Mouse (Mus musculus) T-helper 2 cell (primary cell): ENCODE results near the gene 1700013H16Rik.
"Not testable (repeated sequence)": the region's sequence is repeated elsewhere in the genome, so short reads cannot be mapped to it uniquely, and the experiment has no call there.

Experiments
- in situ Hi-C: fragments of 300-600 bp; cut with MboI, MseI; formaldehyde crosslinking; loops from one replicate; pipeline ENCODE4 v1.15.1; 2025; ENCODE audit warnings: high pct_unique_total_duplicates

1700013H16Rik gene

DNA sequence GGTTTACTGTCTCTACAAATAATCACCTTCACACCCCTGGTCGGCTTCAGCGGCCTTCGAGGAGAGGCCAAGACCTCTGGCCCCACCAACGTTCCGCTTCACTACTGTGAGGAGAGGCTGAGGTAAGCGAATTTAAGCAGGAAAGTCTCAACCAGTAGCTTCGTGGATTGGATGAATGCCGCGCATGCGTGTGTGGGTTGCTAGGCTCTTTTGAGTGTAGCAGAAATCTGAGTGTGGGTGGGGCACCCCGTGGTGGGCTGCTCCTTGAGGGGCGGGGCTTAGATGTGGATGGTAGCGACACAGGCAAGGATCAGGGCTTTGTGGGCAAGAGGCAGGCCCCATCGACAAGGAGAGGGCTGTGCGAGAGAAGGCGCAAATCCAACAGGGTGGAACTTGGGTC lies at the start of gene 1700013H16Rik:
1700013H16Rik (minus strand) TSS at position 96 of the 400 bp plus-strand sequence.
- in situ Hi-C loops: no loop called here

DNA sequence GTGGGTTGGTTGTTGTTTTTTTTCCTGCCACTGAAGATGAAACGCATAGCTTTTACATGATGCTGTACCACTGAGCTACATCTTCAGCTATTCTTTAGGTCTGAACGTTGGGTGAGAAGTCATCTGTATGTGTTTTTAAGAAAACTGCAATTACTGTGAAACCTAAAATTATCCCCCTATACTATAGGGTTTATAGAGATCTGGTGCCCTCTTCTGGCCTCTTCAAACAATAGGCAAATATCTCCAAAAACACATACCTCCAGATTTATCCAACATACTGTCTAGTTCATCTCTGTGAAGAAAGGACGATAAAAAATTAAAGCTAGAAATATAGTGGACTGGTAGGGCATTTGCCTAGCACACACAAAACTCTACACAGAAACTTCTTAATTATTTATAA lies 41.4 kb upstream of the 1700013H16Rik start:
- in situ Hi-C loops: no loop called here

GRCm38 (mm10) chrX:53797519-53797918 lies 39.9 kb upstream of the 1700013H16Rik start, which contains the start of gene Xlr:
Gene Xlr, minus strand, starts transcription at chrX:53797706.
- in situ Hi-C loops: not testable (repeated sequence)

GRCm38 (mm10) chrX:53776276-53776675 lies 18.6 kb upstream of the 1700013H16Rik start, which contains the start of gene Zfp36l3:
Gene Zfp36l3, minus strand, starts transcription at chrX:53776394.
- in situ Hi-C loops: no loop called here

DNA sequence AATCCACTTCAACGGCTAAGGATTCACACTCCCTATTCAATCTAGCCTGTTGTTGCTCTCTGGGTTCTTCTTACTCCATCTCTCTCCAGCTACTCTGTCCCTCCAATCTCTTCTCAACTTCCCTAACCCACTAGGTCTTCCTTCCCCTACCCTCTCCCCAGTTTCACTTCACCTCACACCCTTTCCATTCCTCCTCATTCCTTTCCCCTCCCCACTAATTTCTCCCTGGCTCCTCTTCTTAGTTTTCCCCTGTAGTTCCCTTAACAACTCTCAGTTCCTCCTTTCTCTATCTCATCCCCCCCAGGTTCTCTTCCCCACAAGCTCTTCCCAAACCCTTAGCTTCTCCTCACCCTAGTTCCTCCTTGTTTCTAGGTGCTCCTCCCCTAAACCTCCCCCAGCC lies 4.8 kb downstream of the 1700013H16Rik start:
- in situ Hi-C loops: no loop called here

DNA sequence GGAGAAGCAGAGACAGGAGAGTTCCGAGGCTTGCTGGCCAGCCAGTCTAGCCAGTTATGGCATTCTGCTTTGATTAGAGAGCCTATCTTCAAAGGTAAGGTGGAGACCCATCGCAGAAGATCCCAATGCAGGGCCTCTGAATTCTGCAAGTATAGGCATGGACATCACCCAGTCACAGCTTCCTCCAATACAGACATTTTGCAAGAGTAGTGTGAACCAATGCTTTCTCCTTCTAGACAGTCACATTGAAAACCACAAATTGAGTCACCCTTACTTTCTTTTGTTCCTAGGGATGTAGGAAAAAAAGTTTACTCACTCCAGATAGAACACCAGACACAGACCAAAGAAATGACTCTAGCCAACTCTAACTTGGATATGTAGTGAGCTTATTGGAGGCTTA lies 28.7 kb downstream of the 1700013H16Rik start:
- in situ Hi-C loops: no loop called here

DNA sequence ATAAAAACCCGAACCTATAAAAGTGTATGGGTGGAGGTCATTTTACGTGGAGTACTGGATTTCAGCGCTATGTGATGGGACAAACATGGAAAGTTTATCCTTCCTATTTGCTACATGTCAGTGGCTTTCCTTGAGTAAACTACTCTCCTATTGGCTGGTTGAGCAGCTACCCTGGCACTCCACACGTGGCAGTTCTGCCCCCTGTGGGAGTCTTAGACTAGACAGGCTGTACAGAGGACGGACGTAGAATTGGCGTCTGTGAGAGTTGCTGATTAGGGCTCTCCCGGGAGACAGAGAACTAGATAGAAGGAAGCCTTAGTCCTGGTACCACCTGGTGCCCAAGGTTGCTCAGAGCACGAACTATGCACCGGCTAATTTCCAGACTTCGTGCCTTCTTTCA lies 33.0 kb downstream of the 1700013H16Rik start, which contains the start of gene 4930502E18Rik:
4930502E18Rik (plus strand) TSS at position 231 of the 400 bp plus-strand sequence.
- in situ Hi-C loops: no loop called here

DNA sequence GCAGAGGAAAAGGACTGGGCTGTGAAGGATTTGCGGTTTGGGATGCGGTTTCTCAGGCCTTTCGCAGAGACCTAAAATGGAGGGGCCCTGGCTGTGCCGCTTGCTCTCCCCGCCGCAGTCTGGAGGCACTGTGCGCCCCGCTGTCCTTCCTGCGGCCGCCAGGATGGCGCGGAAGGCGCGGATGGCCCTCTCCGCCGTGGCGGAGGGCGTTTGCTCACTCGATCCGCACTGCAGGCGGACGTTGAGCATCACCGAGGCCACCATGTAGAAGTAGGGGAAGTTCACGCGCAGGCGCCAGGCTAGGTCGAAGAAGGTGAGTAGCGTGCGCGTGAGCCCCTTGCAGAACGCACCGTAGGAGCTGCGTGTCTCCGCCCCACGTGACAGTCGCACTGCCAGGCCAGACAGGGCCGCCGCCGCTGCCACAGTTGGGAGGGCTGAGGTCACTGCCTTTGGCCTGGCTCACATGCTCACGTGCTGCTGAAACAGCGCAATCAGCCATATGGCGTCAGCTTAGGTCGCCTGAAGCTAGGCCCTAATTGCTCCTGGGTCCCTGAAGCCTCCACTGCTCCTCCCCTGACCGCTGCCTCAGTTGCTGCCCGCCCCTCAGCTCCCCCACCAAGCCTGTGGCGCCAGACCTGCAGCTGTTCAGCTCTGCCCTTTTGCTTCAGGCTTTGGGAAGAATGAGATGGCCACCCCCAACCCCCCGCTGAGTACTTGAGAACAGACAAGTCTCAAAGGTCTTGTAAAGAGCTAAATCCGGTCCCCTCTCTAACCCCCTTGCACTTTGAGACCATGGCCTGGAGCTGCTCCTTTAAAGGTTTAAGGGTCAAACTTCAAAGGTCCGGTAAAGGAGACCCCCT lies 41.1 kb downstream of the 1700013H16Rik start:
- in situ Hi-C loops: no loop called here

DNA sequence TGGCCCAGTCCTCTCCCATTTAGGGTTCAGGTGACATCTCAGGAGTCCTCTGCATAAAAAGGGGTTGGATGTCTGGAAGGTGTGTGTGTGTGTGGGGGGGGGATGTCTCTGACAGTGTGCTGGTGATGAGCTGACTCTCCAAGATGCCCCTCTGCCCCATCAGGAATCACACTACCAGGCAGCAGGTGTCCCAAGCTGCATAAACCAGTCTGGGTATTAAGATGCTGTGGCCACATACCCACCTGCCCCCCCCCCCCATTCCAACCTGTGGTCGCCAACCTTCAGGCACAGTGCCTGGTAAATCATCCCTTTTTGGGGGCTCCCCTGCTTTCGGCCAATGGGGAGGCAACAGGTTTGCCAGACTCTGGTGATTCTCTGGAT lies 41.7 kb downstream of the 1700013H16Rik start:
- in situ Hi-C loops: no loop called here

GRCm38 (mm10) chrX:53702673-53703072 lies 55.0 kb downstream of the 1700013H16Rik start:
- in situ Hi-C loops: no loop called here

- in situ Hi-C loops: no loop called here
Measured at GRCm38 (mm10) chrX:53699225-53699624, 58.4 kb downstream of the 1700013H16Rik start.

DNA sequence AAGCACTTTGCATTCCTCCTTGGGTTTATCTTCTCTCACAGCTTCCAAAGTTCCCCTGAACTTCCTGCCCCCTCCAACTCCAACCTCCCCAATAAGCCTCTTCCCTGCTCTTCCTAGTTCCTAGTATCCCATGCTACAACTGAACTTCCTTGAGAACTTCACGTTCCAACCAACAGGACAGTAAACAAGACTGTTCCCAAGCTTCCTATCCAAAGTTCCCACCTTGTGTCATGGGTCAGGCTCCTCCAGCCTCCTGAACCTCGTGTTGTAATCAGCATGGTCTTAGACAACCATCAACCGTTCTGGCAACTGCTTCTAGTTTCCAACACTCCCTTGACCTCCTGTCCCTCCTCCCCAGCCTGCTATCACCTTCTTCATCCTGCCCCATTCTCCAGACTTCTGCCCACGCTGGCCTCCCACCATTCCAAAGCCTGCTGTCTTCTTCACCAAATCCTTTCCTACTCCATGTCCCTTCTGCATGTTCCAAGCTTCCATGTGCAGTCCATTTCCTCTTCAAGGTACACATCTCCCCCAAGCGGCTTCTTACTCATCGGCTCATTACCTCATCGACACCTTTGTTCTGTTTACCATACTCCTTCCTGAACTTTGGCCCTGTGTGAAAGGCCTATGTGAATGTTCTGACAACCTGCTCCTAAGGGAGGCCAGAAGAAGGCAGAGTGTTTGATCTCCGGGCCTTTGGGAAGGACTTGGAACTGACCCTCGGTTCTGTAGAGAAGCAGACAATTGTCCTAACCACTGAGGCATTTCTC lies 63.4 kb downstream of the 1700013H16Rik start:
- in situ Hi-C loops: loop anchor here (5.0 kb wide), 1 partner anchor 117 kb away; no protein-coding TSS in a partner anchor

DNA sequence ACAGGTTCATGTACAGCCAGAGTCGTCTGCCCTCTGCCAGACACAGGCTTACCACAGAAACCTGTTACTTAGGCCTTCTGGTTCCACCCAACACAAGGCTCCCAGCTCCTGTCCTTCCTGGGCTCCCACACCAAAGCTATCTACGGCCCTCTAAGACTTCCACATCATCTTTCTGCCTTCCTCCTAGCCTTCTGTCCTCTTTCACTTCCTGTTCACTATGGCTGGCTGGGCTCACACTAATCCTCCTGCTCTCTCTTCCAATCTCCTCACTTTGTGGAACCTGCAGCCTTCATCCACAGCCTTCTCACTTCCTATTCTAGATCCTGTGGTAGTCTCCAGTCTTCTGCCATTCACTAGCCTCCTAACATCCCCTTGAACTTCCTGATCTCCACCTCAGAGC lies 64.5 kb downstream of the 1700013H16Rik start:
- in situ Hi-C loops: loop anchor here (5.0 kb wide), 1 partner anchor 116 kb away; no protein-coding TSS in a partner anchor
